Mouse (Mus musculus) lung, postnatal 25 days (tissue): ENCODE measurements around the gene Slc16a13.

Experiments
- DNase-seq: peaks from one replicate; pipeline ENCODE4 v3.0.0; 2022; ENCODE audit warnings: low spot score

Slc16a13 gene

DNA sequence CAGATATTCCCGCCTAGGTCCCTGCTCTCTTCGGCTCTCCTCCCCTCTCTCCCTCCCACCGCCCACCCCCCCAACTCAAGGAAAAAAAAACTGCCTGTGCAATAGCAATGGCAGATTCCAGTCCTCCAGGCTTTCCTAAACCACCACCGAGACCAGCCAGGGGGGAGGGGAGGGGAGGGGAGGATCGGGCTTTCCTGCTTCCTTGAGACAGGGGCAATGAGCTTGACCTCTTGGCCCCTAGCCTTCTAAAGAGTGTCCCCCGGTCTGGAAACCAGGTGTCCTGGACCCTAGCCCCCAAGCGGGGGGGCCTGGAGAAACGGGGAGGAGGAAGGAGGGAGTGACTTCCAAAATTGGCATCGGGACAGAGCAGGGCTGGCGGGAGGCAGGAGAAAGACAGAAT, 11.7 kb upstream of the Slc16a13 start:
- DNase-seq = no peak

GRCm38 (mm10) chr11:70230239-70230727, 9.4 kb upstream of the Slc16a13 start:
- peak; percentile 89 for DNase-seq

DNA sequence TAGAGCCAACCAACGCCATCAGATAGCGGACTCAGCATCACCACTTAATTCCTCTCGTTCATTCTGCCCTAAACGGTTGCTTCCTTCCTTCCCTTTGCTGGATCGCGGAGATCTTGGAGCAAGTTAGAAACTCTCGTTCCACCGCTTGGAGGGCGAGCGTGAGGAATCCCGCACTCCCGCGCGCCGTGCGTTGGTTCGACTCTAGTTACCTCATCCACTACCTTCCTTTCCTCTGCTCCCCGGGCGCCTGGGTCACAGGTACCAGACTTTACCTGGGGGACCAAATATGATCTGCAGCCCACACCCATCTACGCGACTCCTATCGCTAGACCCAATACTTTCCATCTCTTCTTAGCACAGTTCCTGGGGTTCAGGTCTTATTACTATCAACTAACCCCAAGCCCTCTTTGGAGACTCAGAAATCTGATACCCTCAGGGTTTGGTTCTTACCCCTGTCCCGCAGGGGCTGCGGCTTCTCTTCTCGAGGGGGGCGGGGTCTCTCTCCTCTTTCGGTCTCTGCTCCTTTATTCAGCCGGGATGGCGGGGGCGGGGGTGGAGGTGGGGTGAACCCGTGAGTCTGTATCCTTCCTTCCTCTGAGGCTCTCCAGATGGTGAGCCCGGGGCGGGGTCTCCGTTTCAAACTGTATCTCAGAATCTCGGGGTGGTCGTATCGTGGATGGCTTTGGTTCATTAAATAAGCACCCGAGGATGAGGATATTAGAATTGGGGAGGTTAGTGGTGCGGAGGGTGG, 8.6 kb upstream of the Slc16a13 start, which contains the start of gene Bcl6b:
TSS of gene Bcl6b (minus strand) at position 539 of the 751 bp plus-strand sequence.
- no peak for DNase-seq

DNA sequence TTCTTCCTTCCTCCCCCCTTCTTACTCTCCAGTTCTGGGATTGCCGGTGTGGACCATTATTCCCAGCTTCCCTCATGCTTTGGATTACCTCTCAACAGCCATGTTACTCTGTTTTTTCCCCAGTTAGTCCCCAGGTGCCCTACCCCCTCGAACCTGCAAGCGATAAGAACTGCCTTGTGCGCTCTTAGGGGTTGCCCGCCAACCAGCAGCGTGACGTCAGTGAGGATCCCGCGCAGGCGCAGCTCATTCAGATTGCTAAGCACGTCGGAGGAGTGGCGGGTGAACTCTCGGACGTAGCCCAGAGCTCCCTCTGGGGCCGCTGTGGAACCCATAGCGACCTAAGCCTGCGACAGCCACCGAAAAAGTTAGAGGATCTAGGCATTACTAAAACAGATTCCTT, 8.0 kb upstream of the Slc16a13 start:
- DNase-seq = peak; percentile 93

GRCm38 (mm10) chr11:70227661-70228245, 6.9 kb upstream of the Slc16a13 start:
- DNase-seq = no peak

GRCm38 (mm10) chr11:70227126-70227525, 6.3 kb upstream of the Slc16a13 start:
- no peak for DNase-seq

- no peak for DNase-seq
Observed at GRCm38 (mm10) chr11:70226602-70226890, 5.7 kb upstream of the Slc16a13 start.

- DNase-seq = no peak
Observed at GRCm38 (mm10) chr11:70225798-70226601, 5.1 kb upstream of the Slc16a13 start.

GRCm38 (mm10) chr11:70223724-70224123, 2.9 kb upstream of the Slc16a13 start:
- peak; percentile 76 for DNase-seq

- DNase-seq = no peak
Observed at GRCm38 (mm10) chr11:70221603-70222500, 988 bp upstream of the Slc16a13 start.

GRCm38 (mm10) chr11:70220323-70220722, 541 bp downstream of the Slc16a13 start:
- DNase-seq = no peak

- DNase-seq = no peak
Observed at GRCm38 (mm10) chr11:70219873-70220272, 991 bp downstream of the Slc16a13 start.

DNA sequence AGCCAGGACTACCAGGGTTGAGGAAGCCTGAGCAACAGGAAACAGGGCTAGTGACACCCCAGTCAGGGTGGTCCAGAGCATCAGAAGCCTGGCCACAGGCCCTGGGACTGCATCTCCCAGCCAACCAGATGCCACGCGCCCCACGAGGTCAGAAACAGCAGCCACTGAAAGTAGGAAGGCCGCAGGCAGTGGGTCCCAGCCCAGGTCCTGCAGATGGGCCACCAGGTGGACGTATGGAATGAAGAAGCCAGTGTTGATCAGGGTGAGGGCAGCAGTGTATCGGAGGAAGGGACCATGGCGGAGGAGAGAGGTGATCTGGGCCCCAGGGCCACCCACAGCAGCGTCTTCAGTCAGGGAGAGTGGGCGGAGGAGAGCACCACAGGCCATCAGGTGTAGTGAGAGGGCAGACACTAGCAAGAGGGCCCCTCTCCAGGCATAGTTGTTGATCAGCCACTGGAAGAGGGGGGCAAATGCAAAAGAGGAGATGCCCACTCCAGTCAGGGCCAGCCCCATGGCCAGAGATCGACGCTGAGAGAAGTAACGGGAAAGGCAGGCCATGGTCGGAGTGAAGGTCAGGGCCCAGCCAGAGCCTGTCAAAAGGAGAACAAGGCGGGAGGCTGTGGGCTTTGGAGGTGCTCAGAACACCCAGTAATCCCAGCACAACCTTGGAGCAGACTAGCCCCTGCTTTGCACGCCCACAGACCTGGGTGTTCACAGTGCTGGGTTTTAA, 2.0 kb downstream of the Slc16a13 start:
- no peak for DNase-seq

DNA sequence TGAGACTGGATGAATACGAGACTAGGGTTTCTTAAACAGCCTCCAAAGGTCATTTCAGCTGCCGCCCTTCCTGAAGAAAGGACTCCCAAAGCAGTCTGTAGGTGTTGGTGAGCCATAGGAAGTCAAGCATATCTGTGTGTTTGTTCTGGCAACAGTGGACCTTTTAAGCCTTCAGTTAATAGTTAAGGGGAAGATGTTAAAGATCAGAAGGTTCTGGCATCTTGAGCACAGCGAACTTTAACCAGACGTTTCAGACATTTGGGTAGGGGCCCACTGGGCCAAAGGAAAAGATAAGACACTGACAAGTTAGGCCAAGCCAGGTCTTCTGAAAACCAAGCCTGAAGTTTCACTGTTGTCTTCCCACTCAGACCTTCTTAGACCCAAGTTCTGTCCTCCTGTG, 2.8 kb downstream of the Slc16a13 start:
- DNase-seq = no peak

GRCm38 (mm10) chr11:70216103-70216502, 4.8 kb downstream of the Slc16a13 start:
- no peak for DNase-seq

GRCm38 (mm10) chr11:70215301-70215700, 5.6 kb downstream of the Slc16a13 start:
- no peak for DNase-seq

- DNase-seq = no peak
Observed at GRCm38 (mm10) chr11:70214856-70215209, 6.0 kb downstream of the Slc16a13 start.

- no peak for DNase-seq
Observed at GRCm38 (mm10) chr11:70214191-70214855, 6.5 kb downstream of the Slc16a13 start.

GRCm38 (mm10) chr11:70213736-70214135, 7.1 kb downstream of the Slc16a13 start:
- no peak for DNase-seq

DNA sequence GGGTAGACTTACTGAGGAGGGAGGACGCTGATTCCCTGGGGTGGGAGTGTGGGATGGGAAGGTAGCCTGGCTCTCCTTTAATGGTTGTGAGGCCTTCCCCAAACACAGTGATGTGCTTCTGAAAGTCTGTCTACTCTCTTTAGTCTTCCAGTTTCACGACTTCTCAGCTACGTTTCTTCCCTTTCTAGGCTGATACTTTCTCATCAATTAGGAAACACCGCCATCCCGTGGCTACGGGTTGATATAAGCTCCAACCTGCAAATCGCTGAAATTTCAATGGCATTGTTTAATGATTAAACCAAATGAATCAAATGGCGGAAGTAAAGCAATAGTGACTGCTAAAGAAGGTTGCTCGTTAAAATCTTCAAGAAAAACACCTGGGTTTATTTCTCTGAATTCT, 8.0 kb downstream of the Slc16a13 start:
- peak; percentile 83 for DNase-seq

- no peak for DNase-seq
Observed at GRCm38 (mm10) chr11:70212423-70212822, 8.4 kb downstream of the Slc16a13 start, which contains the start of gene Slc16a11. TSS of gene Slc16a11 (plus strand) at chr11:70212752.
